Mouse (Mus musculus): ENCODE data around the gene Gnao1. TPM values are rescaled to one million over a fixed set of nuclear protein-coding genes. Genes with fewer than 3 reads are reported as not detected.

Gnao1 gene
- total RNA-seq, 1 experiment = 1.1 TPM

DNA sequence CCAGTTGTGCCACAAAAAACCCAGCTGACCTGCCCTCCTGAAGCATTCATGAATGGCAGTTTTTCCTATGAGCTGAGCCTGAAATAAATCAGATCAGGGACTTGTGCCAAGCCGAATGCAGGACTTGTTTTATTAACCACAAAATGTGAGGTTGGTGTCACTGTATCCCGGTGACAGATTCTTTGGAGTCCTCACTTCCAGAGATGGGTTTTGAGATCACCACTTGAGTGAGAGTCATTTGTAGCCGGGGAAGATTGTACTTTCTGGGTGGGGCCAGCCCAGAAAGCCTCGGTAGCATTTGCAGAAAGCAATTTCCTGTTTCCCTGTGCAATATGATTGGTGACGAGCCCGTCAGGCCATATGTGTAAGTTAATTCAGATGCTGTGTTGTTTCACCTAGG, 4.5 kb downstream of the Gnao1 start:
- Histone ChIP-seq H3K4me1 (ENCODE audit: control insufficient read depth in 2 of 2, insufficient read depth in 2 of 2, low read length in 2 of 2, poor library complexity in 1 of 2) (peaks cover 0 to 2% of the 10 kb centered on the region in 2 experiments; a peak in 2 of 4 replicates), H3K36me3 (ENCODE audit: control insufficient read depth, insufficient read depth, low read length, poor library complexity, severe bottlenecking) (no peaks in the 10 kb centered on the region; the same call in 1 of the 2 replicates), H3K27ac (ENCODE audit: insufficient read depth, low read depth, low read length, poor library complexity, severe bottlenecking) (no peak overlapping the region), H3K9me3 (ENCODE audit: control insufficient read depth, insufficient read depth, low read depth, low read length) (no peaks in the 10 kb centered on the region), H3K4me3 (ENCODE audit: insufficient read depth in 1 of 2, low read depth in 1 of 2, low read length in 2 of 2, poor library complexity in 1 of 2, severe bottlenecking in 1 of 2) (no peak overlapping the region), H3K9ac (ENCODE audit: insufficient read depth, low read depth, low read length, poor library complexity, severe bottlenecking) (no peak overlapping the region)
- DNase-seq (ENCODE audit: low read depth, low spot score) = no peak
- in situ Hi-C loops (cut with MboI; ENCODE audit: low sequenced_read_pairs in 2 of 2, unreplicated experiment in 2 of 2) = no loop called here
- TF ChIP-seq MAFK (IDR thresholded peaks at IDR 0.05; ENCODE audit: insufficient read depth, low read depth, low read length) (no peak), HCFC1 (IDR thresholded peaks at IDR 0.05; ENCODE audit: borderline replicate concordance, insufficient read depth, low read length) (no peak), ZNF384 (IDR thresholded peaks at IDR 0.05; ENCODE audit: low read depth, low read length) (no peak), ZC3H11A (IDR thresholded peaks at IDR 0.05; ENCODE audit: borderline replicate concordance, low read depth, low read length) (no peak), CHD2 (IDR thresholded peaks at IDR 0.05; ENCODE audit: low read depth, low read length) (no peak)

DNA sequence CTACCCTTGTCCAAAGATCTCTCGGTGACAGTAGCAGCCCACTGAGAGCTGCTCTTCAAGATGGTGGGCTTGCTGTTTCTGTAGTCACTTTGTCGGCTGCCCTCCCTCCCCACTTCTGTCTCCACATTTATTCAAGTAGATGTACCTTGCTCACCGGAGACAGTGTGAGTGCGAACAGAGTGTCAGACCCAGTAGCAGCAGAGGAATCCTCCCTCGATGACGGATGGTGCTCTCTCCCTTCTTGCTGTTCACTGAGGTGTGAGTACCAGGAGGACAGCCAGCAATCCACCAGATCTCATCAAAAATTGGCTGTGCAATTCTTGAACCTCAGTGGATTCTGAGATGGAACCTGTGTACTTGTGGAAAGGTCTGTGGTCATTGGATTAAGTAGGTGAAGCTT, 6.5 kb downstream of the Gnao1 start:
- Histone ChIP-seq H3K4me3 (ENCODE audit: insufficient read depth in 1 of 2, low read depth in 1 of 2, low read length in 2 of 2, poor library complexity in 1 of 2, severe bottlenecking in 1 of 2) (no peak overlapping the region), H3K9ac (ENCODE audit: insufficient read depth, low read depth, low read length, poor library complexity, severe bottlenecking) (no peak overlapping the region), H3K4me1 (ENCODE audit: control insufficient read depth in 2 of 2, insufficient read depth in 2 of 2, low read length in 2 of 2, poor library complexity in 1 of 2) (peaks cover 0 to 4% of the 10 kb centered on the region in 2 experiments; a peak in 1 of 4 replicates), H3K36me3 (ENCODE audit: control insufficient read depth, insufficient read depth, low read length, poor library complexity, severe bottlenecking) (no peaks in the 10 kb centered on the region; the same call in 1 of the 2 replicates), H3K9me3 (ENCODE audit: control insufficient read depth, insufficient read depth, low read depth, low read length) (no peaks in the 10 kb centered on the region), H3K27ac (ENCODE audit: insufficient read depth, low read depth, low read length, poor library complexity, severe bottlenecking) (no peak overlapping the region)
- TF ChIP-seq ZC3H11A (IDR thresholded peaks at IDR 0.05; ENCODE audit: borderline replicate concordance, low read depth, low read length) (no peak), ZNF384 (IDR thresholded peaks at IDR 0.05; ENCODE audit: low read depth, low read length) (no peak), CHD2 (IDR thresholded peaks at IDR 0.05; ENCODE audit: low read depth, low read length) (no peak), HCFC1 (IDR thresholded peaks at IDR 0.05; ENCODE audit: borderline replicate concordance, insufficient read depth, low read length) (no peak)
- in situ Hi-C loops (cut with MboI; ENCODE audit: low sequenced_read_pairs in 2 of 2, unreplicated experiment in 2 of 2) = no loop called here
- no peak for DNase-seq (ENCODE audit: low read depth, low spot score)

DNA sequence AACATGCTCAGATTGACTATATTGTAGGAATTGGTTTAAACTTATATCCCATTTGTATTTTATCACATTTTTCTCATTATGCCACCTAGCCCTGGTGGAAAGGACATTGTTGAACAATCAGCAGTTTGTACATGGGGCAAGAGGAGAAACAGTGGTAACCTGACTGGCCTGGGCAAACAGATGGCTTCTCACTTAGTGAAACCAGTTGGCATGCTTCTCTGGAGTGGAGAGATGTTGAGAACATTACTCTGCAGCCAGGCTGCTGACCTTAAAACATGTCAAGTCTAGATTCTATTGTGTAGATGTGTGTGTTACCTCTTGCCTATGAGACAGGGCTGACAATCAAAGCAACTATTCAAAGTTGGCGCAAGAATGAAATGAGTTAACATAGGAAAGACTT, 7.6 kb downstream of the Gnao1 start:
- in situ Hi-C loops (cut with MboI; ENCODE audit: low sequenced_read_pairs in 2 of 2, unreplicated experiment in 2 of 2) = no loop called here
- Histone ChIP-seq H3K27ac (ENCODE audit: insufficient read depth, low read depth, low read length, poor library complexity, severe bottlenecking) (no peak overlapping the region), H3K9me3 (ENCODE audit: control insufficient read depth, insufficient read depth, low read depth, low read length) (no peaks in the 10 kb centered on the region), H3K9ac (ENCODE audit: insufficient read depth, low read depth, low read length, poor library complexity, severe bottlenecking) (no peak overlapping the region), H3K4me3 (ENCODE audit: insufficient read depth in 1 of 2, low read depth in 1 of 2, low read length in 2 of 2, poor library complexity in 1 of 2, severe bottlenecking in 1 of 2) (no peak overlapping the region), H3K36me3 (ENCODE audit: control insufficient read depth, insufficient read depth, low read length, poor library complexity, severe bottlenecking) (no peaks in the 10 kb centered on the region; the same call in 1 of the 2 replicates), H3K4me1 (ENCODE audit: control insufficient read depth in 2 of 2, insufficient read depth in 2 of 2, low read length in 2 of 2, poor library complexity in 1 of 2) (peaks cover 0 to 2% of the 10 kb centered on the region in 2 experiments; a peak in 1 of 4 replicates)
- TF ChIP-seq ZNF384 (IDR thresholded peaks at IDR 0.05; ENCODE audit: low read depth, low read length) (no peak), CHD2 (IDR thresholded peaks at IDR 0.05; ENCODE audit: low read depth, low read length) (no peak), HCFC1 (IDR thresholded peaks at IDR 0.05; ENCODE audit: borderline replicate concordance, insufficient read depth, low read length) (no peak), ZC3H11A (IDR thresholded peaks at IDR 0.05; ENCODE audit: borderline replicate concordance, low read depth, low read length) (no peak), MAFK (IDR thresholded peaks at IDR 0.05; ENCODE audit: insufficient read depth, low read depth, low read length) (no peak)
- no peak for DNase-seq (ENCODE audit: low read depth, low spot score)

- H3K36me3 ChIP-seq (ENCODE audit: control insufficient read depth, insufficient read depth, low read length, poor library complexity, severe bottlenecking) = no peaks in the 10 kb centered on the region; the same call in 1 of the 2 replicates
- no peak overlapping the region for H3K9ac ChIP-seq (ENCODE audit: insufficient read depth, low read depth, low read length, poor library complexity, severe bottlenecking)
- no peaks in the 10 kb centered on the region for H3K9me3 ChIP-seq (ENCODE audit: control insufficient read depth, insufficient read depth, low read depth, low read length)
- in situ Hi-C loops (cut with MboI; ENCODE audit: low sequenced_read_pairs in 2 of 2, unreplicated experiment in 2 of 2) = no loop called here
- H3K27ac ChIP-seq (ENCODE audit: insufficient read depth, low read depth, low read length, poor library complexity, severe bottlenecking) = no peak overlapping the region
- H3K4me1 ChIP-seq (ENCODE audit: control insufficient read depth in 2 of 2, insufficient read depth in 2 of 2, low read length in 2 of 2, poor library complexity in 1 of 2) = peaks cover 0 to 2% of the 10 kb centered on the region in 2 experiments; a peak in 1 of 4 replicates
- no peak overlapping the region for H3K4me3 ChIP-seq (ENCODE audit: insufficient read depth in 1 of 2, low read depth in 1 of 2, low read length in 2 of 2, poor library complexity in 1 of 2, severe bottlenecking in 1 of 2)
- TF ChIP-seq HCFC1 (IDR thresholded peaks at IDR 0.05; ENCODE audit: borderline replicate concordance, insufficient read depth, low read length) (no peak), ZC3H11A (IDR thresholded peaks at IDR 0.05; ENCODE audit: borderline replicate concordance, low read depth, low read length) (no peak), ZNF384 (IDR thresholded peaks at IDR 0.05; ENCODE audit: low read depth, low read length) (no peak), CHD2 (IDR thresholded peaks at IDR 0.05; ENCODE audit: low read depth, low read length) (no peak), MAFK (IDR thresholded peaks at IDR 0.05; ENCODE audit: insufficient read depth, low read depth, low read length) (no peak)
- no peak for DNase-seq (ENCODE audit: low read depth, low spot score)
Observed at GRCm38 (mm10) chr8:93819929-93820328, 10.2 kb downstream of the Gnao1 start.

GRCm38 (mm10) chr8:93821327-93821726, 11.6 kb downstream of the Gnao1 start:
- no peak overlapping the region for H3K9ac ChIP-seq (ENCODE audit: insufficient read depth, low read depth, low read length, poor library complexity, severe bottlenecking)
- no peaks in the 10 kb centered on the region; the same call in 1 of the 2 replicates for H3K36me3 ChIP-seq (ENCODE audit: control insufficient read depth, insufficient read depth, low read length, poor library complexity, severe bottlenecking)
- H3K27ac ChIP-seq (ENCODE audit: insufficient read depth, low read depth, low read length, poor library complexity, severe bottlenecking) = no peak overlapping the region
- no peak for DNase-seq (ENCODE audit: low read depth, low spot score)
- no peaks in the 10 kb centered on the region for H3K9me3 ChIP-seq (ENCODE audit: control insufficient read depth, insufficient read depth, low read depth, low read length)
- in situ Hi-C loops (cut with MboI; ENCODE audit: low sequenced_read_pairs in 2 of 2, unreplicated experiment in 2 of 2) = no loop called here
- TF ChIP-seq CHD2 (IDR thresholded peaks at IDR 0.05; ENCODE audit: low read depth, low read length) = no peak
- TF ChIP-seq HCFC1 (IDR thresholded peaks at IDR 0.05; ENCODE audit: borderline replicate concordance, insufficient read depth, low read length) = no peak
- no peak for TF ChIP-seq ZNF384 (IDR thresholded peaks at IDR 0.05; ENCODE audit: low read depth, low read length)
- TF ChIP-seq ZC3H11A (IDR thresholded peaks at IDR 0.05; ENCODE audit: borderline replicate concordance, low read depth, low read length) = no peak
- no peak for TF ChIP-seq MAFK (IDR thresholded peaks at IDR 0.05; ENCODE audit: insufficient read depth, low read depth, low read length)
- H3K4me3 ChIP-seq (ENCODE audit: insufficient read depth in 1 of 2, low read depth in 1 of 2, low read length in 2 of 2, poor library complexity in 1 of 2, severe bottlenecking in 1 of 2) = no peak overlapping the region
- peaks cover 0 to 2% of the 10 kb centered on the region in 2 experiments; a peak in 1 of 4 replicates for H3K4me1 ChIP-seq (ENCODE audit: control insufficient read depth in 2 of 2, insufficient read depth in 2 of 2, low read length in 2 of 2, poor library complexity in 1 of 2)

Data from ES-E14 (cell line).